Mouse (Mus musculus) embryonic facial prominence, embryonic 14.5 days (tissue): Measurements from ENCODE around the gene Samd4b. TPM values are rescaled to one million over a fixed set of nuclear protein-coding genes. Genes with fewer than 3 reads are reported as not detected.

ENCODE experiments used
- ATAC-seq: fragments of 200-750 bp; cut with Nextera tagmentation; 2 replicates; pipeline ENCODE4 v1.8.0; 2017; ENCODE audit warnings: low read depth, moderate number of reproducible peaks, moderate TSS enrichment
- DNase-seq: peaks from one replicate; pipeline ENCODE4 v3.0.0-alpha.2; 2015; ENCODE audit warnings: low spot score
- H3K27ac ChIP-seq: fragments of 300-500 bp; sonication (generic); replicated peaks from 2 replicates; pipeline ENCODE4 v1.5.1; 2014; ENCODE audit warnings: low read depth, mild to moderate bottlenecking, low read length, moderate library complexity
- H3K27me3 ChIP-seq: fragments of 300-500 bp; sonication (generic); replicated peaks from 2 replicates; pipeline ENCODE4 v1.6.1; 2014; ENCODE audit warnings: low read length; ENCODE audit not compliant: control insufficient read depth, insufficient read depth
- H3K36me3 ChIP-seq: fragments of 300-500 bp; sonication (generic); 2 replicates; pipeline ENCODE4 v1.6.1; 2014; ENCODE audit warnings: low read length, mixed read lengths; ENCODE audit not compliant: control insufficient read depth, insufficient read depth
- H3K4me1 ChIP-seq: fragments of 300-500 bp; sonication (generic); 2 replicates; pipeline ENCODE4 v1.6.1; 2014; ENCODE audit warnings: antibody characterized with exemption, low read length; ENCODE audit not compliant: control insufficient read depth, insufficient read depth
- H3K4me2 ChIP-seq: fragments of 300-500 bp; sonication (generic); 2 replicates; pipeline ENCODE4 v1.6.1; 2014; ENCODE audit warnings: low read depth, mild to moderate bottlenecking, low read length, moderate library complexity, mixed read lengths
- H3K4me3 ChIP-seq: fragments of 300-500 bp; sonication (generic); 2 replicates; pipeline ENCODE4 v1.5.1; 2014; ENCODE audit warnings: low read depth, mild to moderate bottlenecking, low read length
- H3K9ac ChIP-seq: fragments of 300-500 bp; sonication (generic); 2 replicates; pipeline ENCODE4 v1.6.1; 2014; ENCODE audit warnings: low read depth, mild to moderate bottlenecking, low read length, moderate library complexity, mixed read lengths
- H3K9me3 ChIP-seq: fragments of 300-500 bp; sonication (generic); 2 replicates; pipeline ENCODE4 v1.6.1; 2016; ENCODE audit warnings: low read length; ENCODE audit not compliant: control insufficient read depth
- WGBS: fragments of 180-500 bp; shearing (Covaris S2); extraction: QIAGEN DNeasy Blood & Tissue Kit; methylation state at CpG from one replicate; pipeline ENCODE4 v1.1.7; 2014; 5-methylcytosine and 5-hydroxymethylcytosine counted together
- polyA plus RNA-seq: library from polyadenylated mRNA; unstranded; fragments of >200 nt; fragmentation: Nextera tagmentation; extraction: Ambion mirVana; gene quantifications from 2 replicates; pipeline ENCODE4 v1.2.1, GENCODE M21; 2014

The Samd4b gene
- polyA plus RNA-seq, 1 experiment from 2014 or later, result 33.8 TPM

- peaks cover 4% of the 10 kb centered on the region for H3K4me1 ChIP-seq
- no peak overlapping the region for H3K27ac ChIP-seq
- 3% methylated on average over 23 of the region's 63 CpGs for WGBS
- H3K9me3 ChIP-seq, result no peaks in the 10 kb centered on the region
- H3K4me2 ChIP-seq, result peak overlapping the region; percentile 88
- peak overlapping the region; percentile 44 for H3K4me3 ChIP-seq
- H3K27me3 ChIP-seq, result peaks cover 12% of the 10 kb centered on the region
- peak overlapping the region; percentile 63 for H3K9ac ChIP-seq
- DNase-seq (peak; percentile 53), ATAC-seq (peak; percentile 77)
- peaks cover 20% of the 10 kb centered on the region for H3K36me3 ChIP-seq
These were observed 130.7 kb downstream of the Samd4b start for GRCm38 (mm10) chr7:28467213-28467751.

GRCm38 (mm10) chr7:28466721-28467212 lies 131.2 kb downstream of the Samd4b start:
- ATAC-seq (no peak), DNase-seq (no peak)
- Histone ChIP-seq H3K9ac (peak overlapping the region; percentile 63), H3K9me3 (no peaks in the 10 kb centered on the region), H3K27me3 (peaks cover 12% of the 10 kb centered on the region), H3K27ac (no peak overlapping the region), H3K4me2 (peak overlapping the region; percentile 88), H3K4me1 (peaks cover 4% of the 10 kb centered on the region), H3K36me3 (peaks cover 25% of the 10 kb centered on the region), H3K4me3 (peak overlapping the region; percentile 44)
- 32% methylated on average over 36 of the region's 40 CpGs for WGBS

GRCm38 (mm10) chr7:28464416-28465212 lies 133.3 kb downstream of the Samd4b start:
- peak; percentile 89 for DNase-seq
- Histone ChIP-seq H3K4me1 (peaks cover 4% of the 10 kb centered on the region), H3K4me3 (no peak overlapping the region), H3K4me2 (peak overlapping the region; percentile 3; the same call in 1 of the 2 replicates), H3K27me3 (peaks cover 12% of the 10 kb centered on the region), H3K36me3 (peaks cover 43% of the 10 kb centered on the region), H3K27ac (no peak overlapping the region), H3K9ac (no peak overlapping the region), H3K9me3 (no peaks in the 10 kb centered on the region)
- 55% methylated on average over 10 of the region's 10 CpGs for WGBS
- peak; percentile 74 for ATAC-seq

GRCm38 (mm10) chr7:28462769-28463168 lies 135.2 kb downstream of the Samd4b start:
- 98% methylated on average over 2 of the region's 2 CpGs for WGBS
- no peaks in the 10 kb centered on the region for H3K9me3 ChIP-seq
- no peak for DNase-seq
- ATAC-seq, result no peak
- no peak overlapping the region for H3K27ac ChIP-seq
- H3K4me2 ChIP-seq, result no peak overlapping the region
- no peak overlapping the region for H3K9ac ChIP-seq
- peaks cover 4% of the 10 kb centered on the region for H3K4me1 ChIP-seq
- H3K4me3 ChIP-seq, result no peak overlapping the region
- peaks cover 62% of the 10 kb centered on the region for H3K36me3 ChIP-seq
- peaks cover 12% of the 10 kb centered on the region for H3K27me3 ChIP-seq

GRCm38 (mm10) chr7:28460361-28460760 lies 137.6 kb downstream of the Samd4b start:
- Histone ChIP-seq H3K4me1 (no peaks in the 10 kb centered on the region), H3K4me3 (no peak overlapping the region), H3K36me3 (peaks cover 71% of the 10 kb centered on the region), H3K9ac (no peak overlapping the region), H3K27me3 (no peaks in the 10 kb centered on the region), H3K4me2 (no peak overlapping the region), H3K9me3 (no peaks in the 10 kb centered on the region), H3K27ac (no peak overlapping the region)
- 98% methylated on average over 3 of the region's 5 CpGs for WGBS
- DNase-seq (no peak), ATAC-seq (no peak)

- no peaks in the 10 kb centered on the region for H3K27me3 ChIP-seq
- WGBS, result 6% methylated on average over 8 of the region's 24 CpGs
- H3K4me1 ChIP-seq, result peaks cover 9% of the 10 kb centered on the region
- H3K4me3 ChIP-seq, result peak overlapping the region; percentile 82
- DNase-seq (no peak), ATAC-seq (peak; percentile 38)
- H3K9ac ChIP-seq, result peak overlapping the region; percentile 86
- no peaks in the 10 kb centered on the region for H3K9me3 ChIP-seq
- H3K27ac ChIP-seq, result 0 out of 2 replicates have a peak overlapping the region, but pooled peaks have one; percentile 71
- H3K36me3 ChIP-seq, result peaks cover 25% of the 10 kb centered on the region; the same call in 1 of the 2 replicates
- peak overlapping the region; percentile 92 for H3K4me2 ChIP-seq
These were observed 145.5 kb downstream of the Samd4b start for GRCm38 (mm10) chr7:28452361-28453005.

- H3K9ac ChIP-seq, result peak within 1 kb of the TSS; percentile 86
- peak within 1 kb of the TSS; percentile 71; the same call in 1 of the 2 replicates for H3K27ac ChIP-seq
- peaks cover 9% of the 10 kb centered on the region for H3K4me1 ChIP-seq
- H3K27me3 ChIP-seq, result no peaks in the 10 kb centered on the region
- peak within 1 kb of the TSS; percentile 82 for H3K4me3 ChIP-seq
- ATAC-seq (peak; percentile 81), DNase-seq (peak; percentile 30)
- H3K4me2 ChIP-seq, result peak within 1 kb of the TSS; percentile 92
- WGBS, result 2% methylated on average over 7 of the region's 97 CpGs
- H3K36me3 ChIP-seq, result peaks cover 22% of the 10 kb centered on the region; the same call in 1 of the 2 replicates
- H3K9me3 ChIP-seq, result no peaks in the 10 kb centered on the region
These were observed 146.2 kb downstream of the Samd4b start, which contains the start of gene Lrfn1 for GRCm38 (mm10) chr7:28451531-28452360. TSS of gene Lrfn1 (plus strand) at chr7:28451980.
